Mouse (Mus musculus) stomach, postnatal 0 days (tissue): ENCODE data around the gene Slc9a2. TPM values are rescaled to one million over a fixed set of nuclear protein-coding genes. Genes with fewer than 3 reads are reported as not detected.
"Not testable (repeated sequence)": the region's sequence is repeated elsewhere in the genome, so short reads cannot be mapped to it uniquely, and the experiment has no call there.

Experiments
- ATAC-seq: fragments of 200-750 bp; cut with Nextera tagmentation; 2 replicates; pipeline ENCODE4 v1.8.0; 2017; ENCODE audit not compliant: low FRiP score, low TSS enrichment
- DNase-seq: peaks from one replicate; pipeline ENCODE4 v3.0.0-alpha.2; 2016; ENCODE audit warnings: low spot score
- H3K27ac ChIP-seq: fragments of 300-500 bp; sonication (generic); replicated peaks from 2 replicates; pipeline ENCODE4 v1.5.1; 2014; ENCODE audit warnings: mild to moderate bottlenecking, control low read depth
- H3K27me3 ChIP-seq: fragments of 300-500 bp; sonication (generic); 2 replicates; pipeline ENCODE4 v1.6.1; 2014; ENCODE audit warnings: low read length; ENCODE audit not compliant: control insufficient read depth, insufficient read depth
- H3K36me3 ChIP-seq: fragments of 300-500 bp; sonication (generic); 2 replicates; pipeline ENCODE4 v1.6.1; 2014; ENCODE audit warnings: low read length, mixed read lengths; ENCODE audit not compliant: control insufficient read depth, insufficient read depth
- H3K4me1 ChIP-seq: fragments of 300-500 bp; sonication (generic); replicated peaks from 2 replicates; pipeline ENCODE4 v1.6.1; 2014; ENCODE audit warnings: antibody characterized with exemption; ENCODE audit not compliant: control insufficient read depth, insufficient read depth
- H3K4me2 ChIP-seq: fragments of 300-500 bp; sonication (generic); replicated peaks from 2 replicates; pipeline ENCODE4 v1.6.1; 2014; ENCODE audit warnings: low read depth, mild to moderate bottlenecking, control low read depth, moderate library complexity
- H3K4me3 ChIP-seq: fragments of 300-500 bp; sonication (generic); 2 replicates; pipeline ENCODE4 v1.5.1; 2014; ENCODE audit warnings: low read depth, low read length, control low read depth
- H3K9ac ChIP-seq: fragments of 300-500 bp; sonication (generic); 2 replicates; pipeline ENCODE4 v1.6.1; 2014; ENCODE audit warnings: mild to moderate bottlenecking, low read length, control low read depth, mixed read lengths
- H3K9me3 ChIP-seq: fragments of 300-500 bp; sonication (generic); 2 replicates; pipeline ENCODE4 v1.6.1; 2016; ENCODE audit warnings: low read length; ENCODE audit not compliant: control insufficient read depth
- CTCF ChIP-seq: IDR thresholded peaks from 2 replicates; pipeline ENCODE4 v1.5.1; 2016; ENCODE audit warnings: antibody characterized with exemption, low read depth, mild to moderate bottlenecking, moderate library complexity
- EP300 ChIP-seq: optimal IDR thresholded peaks from 2 replicates; pipeline ENCODE3; 2016; ENCODE audit warnings: antibody characterized with exemption
- WGBS: fragments of 180-500 bp; shearing (Covaris S2); extraction: QIAGEN DNeasy Blood & Tissue Kit; methylation state at CpG from one replicate; pipeline ENCODE4 v1.1.7; 2014; 5-methylcytosine and 5-hydroxymethylcytosine counted together
- polyA plus RNA-seq: library from polyadenylated mRNA; unstranded; fragments of >200 nt; fragmentation: Nextera tagmentation; extraction: Ambion mirVana; gene quantifications from 2 replicates; pipeline ENCODE4 v1.2.1, GENCODE M21; 2015

Gene Slc9a2
- polyA plus RNA-seq, 1 experiment from 2014 or later = 13.9 TPM

GRCm38 (mm10) chr1:40657035-40657434 is 23.3 kb upstream of the Slc9a2 start:
- Histone ChIP-seq H3K4me2 (no peak overlapping the region), H3K36me3 (no peaks in the 10 kb centered on the region), H3K27ac (peak overlapping the region; percentile 81), H3K27me3 (no peaks in the 10 kb centered on the region), H3K4me1 (0 out of 2 replicates have a peak, but pooled peaks cover 2% of the 10 kb centered on the region), H3K9ac (no peak overlapping the region), H3K9me3 (no peaks in the 10 kb centered on the region), H3K4me3 (no peak overlapping the region)
- 43% methylated on average over 4 of the region's 4 CpGs for WGBS
- ATAC-seq (peak; percentile 84), DNase-seq (peak; percentile 47)
- TF ChIP-seq EP300 = no peak
- no peak for TF ChIP-seq CTCF

- Histone ChIP-seq H3K36me3 (no peaks in the 10 kb centered on the region), H3K27me3 (no peaks in the 10 kb centered on the region), H3K27ac (peak overlapping the region; percentile 35; the same call in 1 of the 2 replicates), H3K4me2 (no peak overlapping the region), H3K4me1 (0 out of 2 replicates have a peak, but pooled peaks cover 2% of the 10 kb centered on the region), H3K4me3 (no peak overlapping the region), H3K9me3 (no peaks in the 10 kb centered on the region), H3K9ac (no peak overlapping the region)
- ATAC-seq (peak; percentile 60), DNase-seq (peak; percentile 90)
- 44% methylated on average over 8 of the region's 8 CpGs for WGBS
- peak; percentile 84 for TF ChIP-seq CTCF
- no peak for TF ChIP-seq EP300
Measured at GRCm38 (mm10) chr1:40657978-40658496, 22.3 kb upstream of the Slc9a2 start.

- WGBS = 29% methylated on average over 12 of the region's 12 CpGs
- no peaks in the 10 kb centered on the region for H3K9me3 ChIP-seq
- no peaks in the 10 kb centered on the region for H3K27me3 ChIP-seq
- no peak overlapping the region for H3K9ac ChIP-seq
- 0 out of 2 replicates have a peak, but pooled peaks cover 2% of the 10 kb centered on the region for H3K4me1 ChIP-seq
- peak overlapping the region; percentile 31; the same call in 1 of the 2 replicates for H3K4me2 ChIP-seq
- no peak for TF ChIP-seq CTCF
- TF ChIP-seq EP300 = no peak
- DNase-seq = peak; percentile 51
- no peak overlapping the region for H3K4me3 ChIP-seq
- H3K27ac ChIP-seq = peak overlapping the region; percentile 73; the same call in 1 of the 2 replicates
- H3K36me3 ChIP-seq = no peaks in the 10 kb centered on the region
- ATAC-seq = no peak
Measured at GRCm38 (mm10) chr1:40659017-40659416, 21.4 kb upstream of the Slc9a2 start.

- no peaks in the 10 kb centered on the region for H3K27me3 ChIP-seq
- DNase-seq = no peak
- TF ChIP-seq CTCF (no peak), EP300 (no peak)
- H3K4me3 ChIP-seq = no peak overlapping the region
- no peak overlapping the region for H3K9ac ChIP-seq
- H3K4me2 ChIP-seq = peak overlapping the region; percentile 31
- whole genome bisulfite sequencing = 26% methylated on average over 9 of the region's 9 CpGs
- peak overlapping the region; percentile 73 for H3K27ac ChIP-seq
- no peak for ATAC-seq
- H3K36me3 ChIP-seq = no peaks in the 10 kb centered on the region
- H3K9me3 ChIP-seq = no peaks in the 10 kb centered on the region
- H3K4me1 ChIP-seq = 0 out of 2 replicates have a peak, but pooled peaks cover 2% of the 10 kb centered on the region
Measured at GRCm38 (mm10) chr1:40659496-40659895, 20.9 kb upstream of the Slc9a2 start.

- Histone ChIP-seq H3K4me3 (no peak overlapping the region), H3K4me1 (0 out of 2 replicates have a peak, but pooled peaks cover 2% of the 10 kb centered on the region), H3K9me3 (no peaks in the 10 kb centered on the region), H3K9ac (no peak overlapping the region), H3K4me2 (no peak overlapping the region), H3K36me3 (no peaks in the 10 kb centered on the region), H3K27ac (no peak overlapping the region), H3K27me3 (no peaks in the 10 kb centered on the region)
- 74% methylated on average over 6 of the region's 6 CpGs for WGBS
- DNase-seq (no peak), ATAC-seq (no peak)
- TF ChIP-seq EP300 = no peak
- TF ChIP-seq CTCF = no peak
Measured at GRCm38 (mm10) chr1:40660838-40661237, 19.5 kb upstream of the Slc9a2 start.

GRCm38 (mm10) chr1:40665401-40666370 is 14.7 kb upstream of the Slc9a2 start:
- Histone ChIP-seq H3K9me3 (no peaks in the 10 kb centered on the region), H3K9ac (no peak overlapping the region), H3K4me2 (no peak overlapping the region), H3K4me1 (no peaks in the 10 kb centered on the region), H3K4me3 (no peak overlapping the region), H3K27ac (peak overlapping the region; percentile 45), H3K36me3 (no peaks in the 10 kb centered on the region), H3K27me3 (no peaks in the 10 kb centered on the region)
- no peak for TF ChIP-seq EP300
- no peak for TF ChIP-seq CTCF
- peak; percentile 29 for DNase-seq
- WGBS = 29% methylated on average over 12 of the region's 12 CpGs
- ATAC-seq = peak; percentile 64

- not testable (repeated sequence) for H3K36me3 ChIP-seq, H3K9me3 ChIP-seq, H3K4me2 ChIP-seq, H3K27me3 ChIP-seq, DNase-seq, H3K4me3 ChIP-seq, H3K4me1 ChIP-seq, H3K9ac ChIP-seq, H3K27ac ChIP-seq
- ATAC-seq = peak; percentile 30; the same call in 1 of the 2 replicates
- 6% methylated on average over 3 of the region's 3 CpGs for WGBS
Measured at GRCm38 (mm10) chr1:40667442-40667841, 12.9 kb upstream of the Slc9a2 start.
